ENCODE assay signal across 9 mouse cellular contexts in the genomic region with DNA sequence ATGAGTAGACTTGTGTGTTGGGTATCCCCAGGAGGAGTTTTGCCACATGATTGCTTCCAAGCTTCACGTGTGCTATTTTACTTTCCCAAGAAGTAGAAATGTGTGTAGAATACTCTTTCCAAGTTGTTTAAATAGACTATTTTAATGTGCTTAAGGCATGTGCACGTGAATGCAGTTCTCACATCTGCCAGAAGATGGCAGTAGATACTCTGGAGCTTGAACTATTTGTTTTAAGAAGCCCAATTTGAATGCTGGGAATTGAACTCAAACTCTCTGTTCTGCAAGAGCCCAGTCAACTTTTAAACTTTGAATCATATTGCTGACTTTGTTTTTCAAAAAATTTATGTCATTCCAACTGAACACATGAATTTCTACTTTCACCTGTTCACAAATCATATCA.
DNase-seq lines count a peak whose midpoint lies in the region; ATAC-seq and TF ChIP-seq lines count a peak whose summit lies in the region.
"Had no signal": no experiment of that assay in that cellular context is flagged by ENCODE, and none has a peak within 500 bp of the region (broad histone marks: within the 10 kb centered on the region; RNA-seq: fewer than 3 reads in every experiment).

No protein-coding gene starts in this region.

- no peak for TF ChIP-seq POLR2A in cortical plate, adult 2 months (IDR thresholded peaks at IDR 0.05; ENCODE audit: extremely low read depth, insufficient read depth, low read length)

- peak; percentile 5 for DNase-seq in CD4-positive, CD25-positive, alpha-beta regulatory T cell, adult 2 months (ENCODE audit: low read depth, low spot score)
- peak; percentile 55 for DNase-seq in kidney, adult 9 months
- peak; percentile 6 for DNase-seq in MEL-GATA-1-ER (ENCODE audit: extremely low read depth, low read depth)
- peak; percentile 2 for DNase-seq in layer of hippocampus, adult 9-11 months
- peak; percentile 1 for DNase-seq in splenic B cell, adult 2 months (ENCODE audit: low read depth, low spot score)

- H3K4me2 ChIP-seq in kidney, embryonic 14.5 days (replicated peaks; ENCODE audit: low read depth, low read length): no peak overlapping the region
- H3K4me2 ChIP-seq: neural tube, embryonic 13.5 days had no signal

- no peaks in the 10 kb centered on the region for H3K36me3 ChIP-seq in kidney, embryonic 14.5 days (ENCODE audit: control insufficient read depth, insufficient read depth, low read length)
- H3K36me3 ChIP-seq in splenic B cell, adult 2 months (ENCODE audit: control insufficient read depth, insufficient read depth, low read length, poor library complexity, severe bottlenecking): no peaks in the 10 kb centered on the region
- H3K36me3 ChIP-seq: neural tube, embryonic 13.5 days had no signal

- H3K9me3 ChIP-seq in kidney, embryonic 14.5 days (ENCODE audit: control insufficient read depth, low read length): no peaks in the 10 kb centered on the region
- H3K9me3 ChIP-seq: neural tube, embryonic 13.5 days had no signal

- H3K9ac ChIP-seq in kidney, embryonic 14.5 days (ENCODE audit: low read depth, low read length): no peak overlapping the region
- H3K9ac ChIP-seq: neural tube, embryonic 13.5 days had no signal

- 3% methylated on average over 2 of the region's 2 CpGs for WGBS in kidney, embryonic 14.5 days

- ATAC-seq in CD4-positive, CD25-positive, alpha-beta regulatory T cell, adult 4 months: no peak
- ATAC-seq in kidney, embryonic 14.5 days (ENCODE audit: low FRiP score, low TSS enrichment): no peak

- peak; percentile 28; the same call in 1 of the 2 replicates for TF ChIP-seq CTCF in cortical plate, adult 2 months (IDR thresholded peaks at IDR 0.05; ENCODE audit: extremely low read depth, insufficient read depth, low read length)

- no peaks in the 10 kb centered on the region for H3K4me1 ChIP-seq in kidney, embryonic 14.5 days (ENCODE audit: control insufficient read depth, insufficient read depth, low read length)
- no peaks in the 10 kb centered on the region for H3K4me1 ChIP-seq in cortical plate, adult 2 months (ENCODE audit: control insufficient read depth, insufficient read depth, low read length)
- H3K4me1 ChIP-seq: neural tube, embryonic 13.5 days had no signal

- H3K4me3 ChIP-seq in kidney, embryonic 14.5 days (ENCODE audit: low read length): no peak overlapping the region
- no peak overlapping the region for H3K4me3 ChIP-seq in cortical plate, adult 2 months (ENCODE audit: insufficient read depth, low read length)
- H3K4me3 ChIP-seq: neural tube, embryonic 13.5 days had no signal

- no peaks in the 10 kb centered on the region for H3K27me3 ChIP-seq in kidney, embryonic 14.5 days (ENCODE audit: control insufficient read depth, insufficient read depth, low read length)
- H3K27me3 ChIP-seq in splenic B cell, adult 2 months (ENCODE audit: control insufficient read depth, insufficient read depth, low read length, poor library complexity, severe bottlenecking): no peaks in the 10 kb centered on the region
- H3K27me3 ChIP-seq: neural tube, embryonic 13.5 days had no signal

- H3K27ac ChIP-seq in kidney, embryonic 14.5 days (ENCODE audit: low read depth, low read length): no peak overlapping the region
- no peak overlapping the region for H3K27ac ChIP-seq in cortical plate, adult 2 months (ENCODE audit: insufficient read depth, low read length)
- H3K27ac ChIP-seq: neural tube, embryonic 13.5 days had no signal

Comparison
In these comparisons a context has a peak if more than half of its experiments do, and no peak if none do; other contexts are left out.
1. DNase-seq: peak in every context shown above with its lines; median percentile 55 in kidney, adult 9 months; 6 in MEL-GATA-1-ER; 5 in CD4-positive, CD25-positive, alpha-beta regulatory T cell, adult 2 months; 2 in layer of hippocampus, adult 9-11 months; 1 in splenic B cell, adult 2 months.